Mouse (Mus musculus) monocyte, adult 5-6 weeks (primary cell): ENCODE results near the gene Mpp4. TPM values are rescaled to one million over a fixed set of nuclear protein-coding genes. Genes with fewer than 3 reads are reported as not detected.

Experiments used
- ATAC-seq: fragments of 153-309, 156-312 bp; replicated peaks from 2 replicates; pipeline ENCODE4 v1.8.0; 2017; ENCODE audit warnings: mild to moderate bottlenecking; ENCODE audit not compliant: low TSS enrichment, insufficient number of reproducible peaks, severe bottlenecking, poor library complexity, low FRiP score
- total RNA-seq: library from RNA; stranded (forward); fragments of 200-1000, 200-491, 200-594 nt; gene quantifications from 3 replicates; pipeline ENCODE4 v1.2.3, GENCODE M21; 2017

Gene Mpp4
- total RNA-seq, result 0.38 to 1.1 TPM in 2 of 3 replicates, not detected in the other

GRCm38 (mm10) chr1:59163030-59163461 is at the start of gene Mpp4:
Mpp4 (minus strand) TSS chr1:59163389.
- ATAC-seq, result no peak

- ATAC-seq, result no peak
Measured at GRCm38 (mm10) chr1:59212951-59213350, 49.8 kb upstream of the Mpp4 start.

- no peak for ATAC-seq
Measured at GRCm38 (mm10) chr1:59212076-59212779, 49.0 kb upstream of the Mpp4 start.

GRCm38 (mm10) chr1:59211651-59212050 is 48.5 kb upstream of the Mpp4 start:
- ATAC-seq, result no peak

GRCm38 (mm10) chr1:59208331-59208730 is 45.1 kb upstream of the Mpp4 start:
- ATAC-seq, result no peak

GRCm38 (mm10) chr1:59204489-59204888 is 41.3 kb upstream of the Mpp4 start:
- ATAC-seq, result no peak

- ATAC-seq, result no peak
Measured at GRCm38 (mm10) chr1:59202367-59202766, 39.2 kb upstream of the Mpp4 start.

GRCm38 (mm10) chr1:59201561-59201960 is 38.4 kb upstream of the Mpp4 start:
- no peak for ATAC-seq

GRCm38 (mm10) chr1:59200960-59201359 is 37.8 kb upstream of the Mpp4 start:
- no peak for ATAC-seq

- no peak for ATAC-seq
Measured at GRCm38 (mm10) chr1:59194979-59195378, 31.8 kb upstream of the Mpp4 start.

- ATAC-seq, result no peak
Measured at GRCm38 (mm10) chr1:59187786-59188185, 24.6 kb upstream of the Mpp4 start.

GRCm38 (mm10) chr1:59186317-59186716 is 23.1 kb upstream of the Mpp4 start:
- no peak for ATAC-seq

- ATAC-seq, result no peak
Measured at GRCm38 (mm10) chr1:59185410-59185809, 22.2 kb upstream of the Mpp4 start.

- ATAC-seq, result no peak
Measured at GRCm38 (mm10) chr1:59183045-59183444, 19.9 kb upstream of the Mpp4 start.

GRCm38 (mm10) chr1:59182373-59182772 is 19.2 kb upstream of the Mpp4 start:
- no peak for ATAC-seq

GRCm38 (mm10) chr1:59180003-59180402 is 16.8 kb upstream of the Mpp4 start:
- ATAC-seq, result no peak

- ATAC-seq, result no peak
Measured at GRCm38 (mm10) chr1:59178401-59178800, 15.2 kb upstream of the Mpp4 start.

GRCm38 (mm10) chr1:59174514-59175373 is 11.6 kb upstream of the Mpp4 start:
- ATAC-seq, result no peak

- no peak for ATAC-seq
Measured at GRCm38 (mm10) chr1:59173023-59173422, 9.8 kb upstream of the Mpp4 start.

GRCm38 (mm10) chr1:59171875-59172274 is 8.7 kb upstream of the Mpp4 start:
- ATAC-seq, result no peak
